8 mouse cellular contexts compared by ENCODE assay signal in the genomic region with DNA sequence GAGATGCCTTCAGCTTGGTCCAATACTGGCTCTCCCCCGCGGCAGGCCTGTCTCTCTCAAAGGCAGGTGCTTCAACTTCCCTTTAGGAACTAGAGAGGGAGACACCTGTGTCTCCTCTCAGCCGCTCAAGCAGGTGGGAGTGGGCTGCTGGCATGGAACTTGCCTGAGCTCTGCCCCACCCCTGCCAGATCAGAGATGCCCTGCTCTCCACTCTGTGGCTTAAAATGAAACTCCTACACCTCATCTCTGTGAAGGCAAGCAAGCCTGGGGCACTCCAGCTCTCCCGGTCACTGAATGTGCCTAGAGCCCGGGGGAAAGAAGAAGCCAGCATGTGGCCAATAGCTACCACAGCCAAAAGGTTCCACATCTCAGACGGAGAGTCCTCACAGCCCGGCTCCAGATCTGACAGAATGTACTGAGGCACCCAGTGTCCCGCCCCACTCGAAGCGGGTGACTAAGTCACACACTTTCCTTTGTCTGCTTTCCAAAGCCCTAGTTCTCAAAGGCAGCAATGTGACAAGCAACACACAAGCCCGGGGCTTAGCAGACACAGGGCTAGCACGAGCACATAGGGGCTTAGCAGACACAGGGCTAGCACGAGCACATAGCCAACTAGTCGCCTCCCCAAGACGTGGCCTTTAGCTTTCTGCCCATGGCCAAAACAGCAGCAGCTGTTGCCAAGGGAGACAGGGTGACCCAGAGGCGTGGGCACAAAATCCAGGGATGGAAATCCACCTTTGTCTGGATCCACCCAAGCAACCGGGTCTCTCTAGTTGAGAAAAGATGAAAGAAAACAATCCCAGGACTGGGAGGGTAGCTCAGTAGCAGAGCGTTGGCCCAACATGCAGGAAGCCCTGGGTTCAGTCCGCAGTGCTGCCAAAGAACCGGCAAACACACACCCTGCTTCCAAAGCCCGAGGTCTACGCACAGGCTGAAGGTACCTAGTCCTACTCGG. TPM values are rescaled to one million over a fixed set of nuclear protein-coding genes. Genes with fewer than 3 reads are reported as not detected.
DNase-seq lines count a peak whose midpoint lies in the region; ATAC-seq and TF ChIP-seq lines count a peak whose summit lies in the region.

No protein-coding gene starts in this region.

- H3K36me3 ChIP-seq in CH12.LX (replicated peaks in 1 of 2; ENCODE audit: control insufficient read depth in 1 of 2, insufficient read depth in 1 of 2, low read length in 1 of 2): no peaks in the 10 kb centered on the region
- H3K36me3 ChIP-seq in embryonic facial prominence, embryonic 15.5 days: no peaks in the 10 kb centered on the region
- H3K36me3 ChIP-seq in hindbrain, embryonic 15.5 days: no peaks in the 10 kb centered on the region
- H3K36me3 ChIP-seq in stomach, embryonic 16.5 days (ENCODE audit: control insufficient read depth, insufficient read depth, low read length): no peaks in the 10 kb centered on the region

- dilution Hi-C loops in CH12.LX (cut with MboI; ENCODE audit: extremely low pct_ligation_motif_present, extremely low pct_unique_long_range_greater_than_20kb, low sequenced_read_pairs): no loop called here

- TF ChIP-seq RAD21 in CH12.LX (IDR thresholded peaks at IDR 0.05; ENCODE audit: low read depth, low read length): no peak

- no peak for ATAC-seq in embryonic facial prominence, embryonic 15.5 days (ENCODE audit: insufficient number of reproducible peaks, low FRiP score, low TSS enrichment, low read depth)
- ATAC-seq in hindbrain, embryonic 15.5 days (ENCODE audit: low FRiP score, low read depth): no peak
- no peak for ATAC-seq in stomach, embryonic 16.5 days (ENCODE audit: insufficient read depth, low FRiP score)

- H3K27ac ChIP-seq in CH12.LX (ENCODE audit: insufficient read depth, low read depth): no peak overlapping the region
- H3K27ac ChIP-seq in embryonic facial prominence, embryonic 15.5 days (replicated peaks): 0 out of 2 replicates have a peak overlapping the region, but pooled peaks have one; percentile 98
- 0 out of 2 replicates have a peak overlapping the region, but pooled peaks have one; percentile 17 for H3K27ac ChIP-seq in hindbrain, embryonic 15.5 days (replicated peaks)
- H3K27ac ChIP-seq in stomach, embryonic 16.5 days (ENCODE audit: low read length): peak overlapping the region; percentile 98

- H3K4me2 ChIP-seq in CH12.LX (ENCODE audit: insufficient read depth, low read depth, poor library complexity, severe bottlenecking): peak overlapping the region; percentile 50; the same call in 1 of the 2 replicates
- H3K4me2 ChIP-seq in embryonic facial prominence, embryonic 15.5 days (replicated peaks): peak overlapping the region; percentile 83
- peak overlapping the region; percentile 100 for H3K4me2 ChIP-seq in hindbrain, embryonic 15.5 days
- H3K4me2 ChIP-seq in stomach, embryonic 16.5 days (ENCODE audit: low read depth, low read length): peak overlapping the region; percentile 69

- WGBS in embryonic facial prominence, embryonic 15.5 days: 45% methylated on average over 23 of the region's 23 CpGs
- 22% methylated on average over 23 of the region's 23 CpGs for WGBS in hindbrain, embryonic 15.5 days
- 45% methylated on average over 23 of the region's 23 CpGs for WGBS in stomach, embryonic 16.5 days

- H3K79me2 ChIP-seq in CH12.LX (replicated peaks; ENCODE audit: control insufficient read depth, extremely low read depth, insufficient read depth, poor library complexity, severe bottlenecking): no peaks in the 10 kb centered on the region

- TF ChIP-seq CTCF in CH12.LX (conservative IDR thresholded peaks at IDR 0.05 in 1 of 2, IDR thresholded peaks at IDR 0.05 in 1 of 2; ENCODE audit: low read depth in 2 of 2, low read length in 2 of 2): no peak

- TF ChIP-seq POLR2A in CH12.LX (IDR thresholded peaks at IDR 0.05; ENCODE audit: low read depth, low read length): no peak

- no peaks in the 10 kb centered on the region for H3K9me3 ChIP-seq in CH12.LX (replicated peaks; ENCODE audit: low read length)
- no peaks in the 10 kb centered on the region for H3K9me3 ChIP-seq in embryonic facial prominence, embryonic 15.5 days (replicated peaks)
- H3K9me3 ChIP-seq in hindbrain, embryonic 15.5 days: no peaks in the 10 kb centered on the region
- no peaks in the 10 kb centered on the region for H3K9me3 ChIP-seq in stomach, embryonic 16.5 days (replicated peaks; ENCODE audit: control insufficient read depth, low read length)

- in situ Hi-C loops in CH12.LX (cut with MboI; ENCODE audit: low pct_ligation_motif_present, low pct_unique_long_range_greater_than_20kb, low sequenced_read_pairs): no loop called here

- no peak overlapping the region for H3K4me3 ChIP-seq in CH12.LX (replicated peaks in 1 of 3; ENCODE audit: low read depth in 2 of 3, low read length in 2 of 3, poor library complexity in 1 of 3)
- H3K4me3 ChIP-seq in embryonic facial prominence, embryonic 15.5 days (replicated peaks): peak overlapping the region; percentile 90
- H3K4me3 ChIP-seq in hindbrain, embryonic 15.5 days: peak overlapping the region; percentile 73
- H3K4me3 ChIP-seq in stomach, embryonic 16.5 days (replicated peaks; ENCODE audit: low read length): peak overlapping the region; percentile 80

- DNase-seq in heart, adult 11 months: peak; percentile 98
- no peak for DNase-seq in heart, postnatal 4 days
- DNase-seq in CH12.LX (ENCODE audit: extremely low read depth): no peak
- DNase-seq in lung, postnatal 10 days: peak; percentile 63
- no peak for DNase-seq in testis, postnatal 14 days (ENCODE audit: low spot score)

- peaks cover 66% of the 10 kb centered on the region for H3K27me3 ChIP-seq in CH12.LX (replicated peaks)
- no peaks in the 10 kb centered on the region for H3K27me3 ChIP-seq in embryonic facial prominence, embryonic 15.5 days
- 0 out of 2 replicates have a peak, but pooled peaks cover 2% of the 10 kb centered on the region for H3K27me3 ChIP-seq in hindbrain, embryonic 15.5 days
- H3K27me3 ChIP-seq in stomach, embryonic 16.5 days (ENCODE audit: control insufficient read depth, insufficient read depth, low read length): no peaks in the 10 kb centered on the region

- no peak for TF ChIP-seq EP300 in CH12.LX (IDR thresholded peaks at IDR 0.05; ENCODE audit: low read length)

- H3K4me1 ChIP-seq in CH12.LX (ENCODE audit: control insufficient read depth in 1 of 2, insufficient read depth in 2 of 2): peaks cover 5 to 38% of the 10 kb centered on the region in 2 experiments
- peaks cover 85% of the 10 kb centered on the region for H3K4me1 ChIP-seq in embryonic facial prominence, embryonic 15.5 days
- H3K4me1 ChIP-seq in hindbrain, embryonic 15.5 days (replicated peaks): peaks cover 69% of the 10 kb centered on the region
- peaks cover 74% of the 10 kb centered on the region for H3K4me1 ChIP-seq in stomach, embryonic 16.5 days (ENCODE audit: control insufficient read depth, insufficient read depth, low read length)

- no peak overlapping the region for H3K9ac ChIP-seq in CH12.LX (ENCODE audit: insufficient read depth, low read depth)
- H3K9ac ChIP-seq in embryonic facial prominence, embryonic 15.5 days: peak overlapping the region; percentile 77; the same call in 1 of the 2 replicates
- peak overlapping the region; percentile 20 for H3K9ac ChIP-seq in hindbrain, embryonic 15.5 days
- peak overlapping the region; percentile 99 for H3K9ac ChIP-seq in stomach, embryonic 16.5 days (ENCODE audit: low read length)

TF ChIP-seq in CH12.LX, 34 proteins besides CTCF, POLR2A, EP300 and RAD21:
- TF ChIP-seq UBTF (IDR thresholded peaks at IDR 0.05; ENCODE audit: low read depth, low read length) (no peak), PAX5 (IDR thresholded peaks at IDR 0.05; ENCODE audit: low read length) (no peak), TCF12 (IDR thresholded peaks at IDR 0.05; ENCODE audit: low read depth, low read length) (no peak), GABPA (IDR thresholded peaks at IDR 0.05; ENCODE audit: insufficient replicate concordance, low read depth, low read length) (no peak), MXI1 (IDR thresholded peaks at IDR 0.05; ENCODE audit: low read depth, low read length) (no peak), TBP (conservative IDR thresholded peaks at IDR 0.05; ENCODE audit: low read depth, low read length) (no peak)

RNA-seq across cellular contexts. Expression of a gene that starts 3.0 kb away (rescaled TPM):
- total RNA-seq in heart, postnatal 4 days (2021): 10 to 100 TPM; 20.7 to 20.9 TPM
- total RNA-seq in CH12.LX (2012; rRNA removed) (0.50 and 0.81 TPM in 2 replicates), CH12.LX (2014; rRNA removed) (0.43 and 1.5 TPM in 2 replicates)
- polyA plus RNA-seq in CH12.LX (2012; ENCODE audit: insufficient read length, low read depth): 0.90 and 1.2 TPM in 2 replicates
- polyA plus RNA-seq in embryonic facial prominence, embryonic 15.5 days (2015; fragmentation: Nextera tagmentation; extraction: Ambion mirVana): 23.5 and 25.4 TPM in 2 replicates
- polyA plus RNA-seq in hindbrain, embryonic 15.5 days (2015; fragmentation: Nextera tagmentation; extraction: Ambion mirVana): 9.6 and 10.6 TPM in 2 replicates
- 14.6 and 15.1 TPM in 2 replicates for polyA plus RNA-seq in stomach, embryonic 16.5 days (2015; fragmentation: Nextera tagmentation; extraction: Ambion mirVana)

Comparison
In these comparisons a context has a peak if more than half of its experiments do, and no peak if none do; other contexts are left out.
1. DNase-seq: peak in heart, adult 11 months (single experiment) and lung, postnatal 10 days (single experiment); none in heart, postnatal 4 days (single experiment), CH12.LX (single experiment) and testis, postnatal 14 days (single experiment).
2. H3K4me2 ChIP-seq: peak in every context shown above with its lines; median percentile 100 in hindbrain, embryonic 15.5 days; 83 in embryonic facial prominence, embryonic 15.5 days; 69 in stomach, embryonic 16.5 days; 50 in CH12.LX.
3. H3K4me3 ChIP-seq: peak in embryonic facial prominence, embryonic 15.5 days (single experiment), hindbrain, embryonic 15.5 days (single experiment) and stomach, embryonic 16.5 days (single experiment); none in CH12.LX (0 of 3).